Mouse (Mus musculus) neural tube, embryonic 11.5 days (tissue): Measurements from ENCODE around the gene Eif4enif1. TPM values are rescaled to one million over a fixed set of nuclear protein-coding genes. Genes with fewer than 3 reads are reported as not detected.
"Not testable (repeated sequence)": the region's sequence is repeated elsewhere in the genome, so short reads cannot be mapped to it uniquely, and the experiment has no call there.

ENCODE experiments used
- ATAC-seq: fragments of 200-750 bp; cut with Nextera tagmentation; 2 replicates; pipeline ENCODE4 v1.8.0; 2017; ENCODE audit warnings: moderate number of reproducible peaks, mild to moderate bottlenecking, moderate TSS enrichment, moderate library complexity; ENCODE audit not compliant: insufficient read depth, low FRiP score, low TSS enrichment
- DNase-seq: peaks from one replicate; pipeline ENCODE4 v3.0.0-alpha.2; 2015; ENCODE audit warnings: low spot score
- H3K27ac ChIP-seq: fragments of 300-500 bp; sonication (generic); 2 replicates; pipeline ENCODE4 v1.5.1; 2014; ENCODE audit warnings: low read depth, mild to moderate bottlenecking, low read length
- H3K27me3 ChIP-seq: fragments of 300-500 bp; sonication (generic); 2 replicates; pipeline ENCODE4 v1.6.1; 2014; ENCODE audit warnings: mild to moderate bottlenecking, low read length, mixed read lengths; ENCODE audit not compliant: control insufficient read depth, insufficient read depth
- H3K36me3 ChIP-seq: fragments of 300-500 bp; sonication (generic); 2 replicates; pipeline ENCODE4 v1.6.1; 2014; ENCODE audit warnings: mild to moderate bottlenecking, low read length, moderate library complexity, mixed read lengths; ENCODE audit not compliant: control insufficient read depth, insufficient read depth
- H3K4me1 ChIP-seq: fragments of 300-500 bp; sonication (generic); 2 replicates; pipeline ENCODE4 v1.6.1; 2014; ENCODE audit warnings: low read length, mixed read lengths; ENCODE audit not compliant: control insufficient read depth, insufficient read depth
- H3K4me2 ChIP-seq: fragments of 300-500 bp; sonication (generic); 2 replicates; pipeline ENCODE4 v1.6.1; 2014; ENCODE audit warnings: low read depth, mild to moderate bottlenecking, moderate library complexity
- H3K4me3 ChIP-seq: fragments of 300-500 bp; sonication (generic); 2 replicates; pipeline ENCODE4 v1.5.1; 2014; ENCODE audit warnings: low read depth, low read length
- H3K9ac ChIP-seq: fragments of 300-500 bp; sonication (generic); 2 replicates; pipeline ENCODE4 v1.6.1; 2014; ENCODE audit warnings: mild to moderate bottlenecking, low read length
- H3K9me3 ChIP-seq: fragments of 300-500 bp; sonication (generic); 2 replicates; pipeline ENCODE4 v1.6.1; 2016; ENCODE audit warnings: low read length; ENCODE audit not compliant: control insufficient read depth
- WGBS: fragments of 180-500 bp; shearing (Covaris S2); extraction: QIAGEN DNeasy Blood & Tissue Kit; methylation state at CpG from one replicate; pipeline ENCODE4 v1.1.7; 2014; 5-methylcytosine and 5-hydroxymethylcytosine counted together
- polyA plus RNA-seq: library from polyadenylated mRNA; unstranded; fragments of >200 nt; fragmentation: Nextera tagmentation; extraction: Ambion mirVana; gene quantifications from 2 replicates; pipeline ENCODE4 v1.2.1, GENCODE M21; 2014

Eif4enif1 gene
- polyA plus RNA-seq, 1 experiment from 2014 or later, result 66.8 TPM

DNA sequence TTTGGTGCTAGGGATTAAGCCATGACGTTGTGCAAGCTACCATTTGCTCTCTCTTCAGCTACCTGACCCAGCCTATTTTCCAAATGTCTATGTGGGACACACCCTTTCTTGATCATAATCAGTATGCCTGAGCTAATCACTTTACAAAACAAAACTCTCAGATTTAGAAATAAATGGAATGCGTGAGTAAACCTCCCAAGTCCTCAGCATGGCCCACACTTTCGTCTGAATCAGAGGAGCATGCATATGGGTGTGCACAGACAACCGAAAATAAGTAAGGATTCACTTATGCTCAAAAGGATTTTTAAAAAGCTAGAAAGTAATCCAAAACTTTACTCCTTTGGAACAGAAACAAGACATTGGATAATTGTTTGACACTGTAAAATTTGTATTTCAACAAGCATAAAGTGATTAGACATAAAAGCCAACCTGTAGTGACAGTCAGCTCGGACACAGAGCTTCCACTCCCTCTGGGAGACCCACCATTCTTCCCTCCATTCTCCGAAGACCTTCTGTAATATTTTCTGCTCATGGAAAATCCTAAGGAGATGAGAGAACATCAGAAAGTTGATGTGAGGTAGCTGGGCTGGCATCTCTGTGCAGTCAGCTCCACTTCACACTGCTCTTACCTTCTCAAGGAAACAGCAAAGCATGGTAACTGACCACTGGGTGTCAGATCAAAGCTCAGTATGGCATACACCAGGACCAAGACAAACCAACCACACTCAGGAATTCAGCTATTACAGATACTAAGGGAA, 23.0 kb upstream of the Eif4enif1 start:
- not testable (repeated sequence) for H3K4me2 ChIP-seq, DNase-seq, H3K27me3 ChIP-seq, H3K27ac ChIP-seq, H3K9me3 ChIP-seq, H3K36me3 ChIP-seq, H3K9ac ChIP-seq, H3K4me1 ChIP-seq, H3K4me3 ChIP-seq
- 84% methylated on average over 6 of the region's 6 CpGs for WGBS
- peak; percentile 21; the same call in 1 of the 2 replicates for ATAC-seq

DNA sequence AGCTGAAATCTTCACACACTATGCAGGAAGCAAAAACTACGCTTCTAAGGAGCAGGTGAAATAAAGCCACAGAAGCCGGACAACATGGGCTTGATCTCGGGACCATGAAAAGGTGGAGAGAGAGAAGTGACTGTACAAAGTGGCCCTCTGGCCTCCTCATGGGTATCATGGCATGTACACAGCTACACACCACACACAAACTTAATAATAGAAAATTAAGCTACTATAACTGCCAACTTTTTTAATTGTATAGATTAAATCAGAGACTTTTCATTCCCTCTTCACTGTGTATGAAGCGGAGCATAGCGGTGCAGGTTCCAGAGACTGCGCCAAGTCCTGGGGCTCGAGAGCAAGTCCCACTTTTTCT, 22.5 kb upstream of the Eif4enif1 start:
- H3K9me3 ChIP-seq, H3K9ac ChIP-seq, DNase-seq, ATAC-seq, H3K4me1 ChIP-seq, H3K27ac ChIP-seq, H3K4me2 ChIP-seq, H3K4me3 ChIP-seq, H3K27me3 ChIP-seq, H3K36me3 ChIP-seq: not testable (repeated sequence)
- 91% methylated on average over 7 of the region's 7 CpGs for WGBS

DNA sequence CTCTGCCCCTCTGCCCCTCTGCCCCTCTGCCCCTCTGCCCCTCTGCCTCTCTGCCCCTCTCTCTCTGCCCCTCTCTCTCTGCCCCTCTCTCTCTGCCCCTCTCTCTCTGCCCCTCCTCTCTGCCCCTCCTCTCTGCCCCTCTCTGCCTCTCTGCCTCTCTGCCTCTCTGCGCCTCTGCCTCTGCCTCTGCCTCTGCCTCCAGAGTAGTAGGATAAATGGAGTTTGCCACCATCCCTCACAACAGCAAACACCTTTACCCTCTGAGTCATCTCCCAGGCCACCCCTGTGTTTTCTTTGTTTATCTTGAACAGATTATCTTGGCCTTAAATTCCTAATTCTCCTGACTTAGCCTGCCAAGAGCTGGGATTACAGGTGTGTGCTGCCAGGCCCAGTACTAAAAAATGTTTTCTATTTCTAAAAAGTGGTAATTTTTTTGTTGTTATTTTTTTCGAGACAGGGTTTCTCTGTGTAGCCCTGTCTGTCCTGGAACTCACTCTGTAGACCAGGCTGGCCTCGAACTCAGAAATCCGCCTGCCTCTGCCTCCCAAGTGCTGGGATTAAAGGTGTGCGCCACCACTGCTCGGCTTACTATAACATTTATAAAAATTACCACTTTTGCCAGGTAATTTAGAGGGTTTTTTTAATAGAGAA, 21.6 kb upstream of the Eif4enif1 start:
- WGBS, result 74% methylated on average over 6 of the region's 6 CpGs
- H3K4me1 ChIP-seq, H3K9ac ChIP-seq, H3K4me3 ChIP-seq, H3K9me3 ChIP-seq, H3K4me2 ChIP-seq, H3K36me3 ChIP-seq, ATAC-seq, H3K27me3 ChIP-seq, H3K27ac ChIP-seq, DNase-seq: not testable (repeated sequence)

DNA sequence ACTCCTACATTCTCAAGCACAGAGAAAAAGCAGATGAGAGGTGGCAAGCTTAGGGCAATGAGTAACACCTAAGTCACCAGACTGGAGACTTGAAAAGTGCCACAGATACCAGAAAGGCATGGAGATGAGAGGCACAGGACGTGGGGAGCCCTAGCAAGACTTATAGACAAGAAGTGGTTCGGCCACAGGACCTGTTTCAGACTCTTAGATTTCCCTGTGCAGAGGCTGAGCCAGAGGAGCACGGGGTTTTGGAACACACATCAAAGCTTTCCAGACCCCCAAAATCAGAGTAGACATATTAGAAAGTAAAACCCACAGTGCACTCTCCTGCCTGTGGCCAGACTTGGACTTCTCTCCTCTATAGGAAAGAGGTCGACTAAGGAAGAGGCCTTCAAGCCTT, 20.9 kb upstream of the Eif4enif1 start:
- not testable (repeated sequence) for H3K4me3 ChIP-seq, H3K9ac ChIP-seq, H3K27ac ChIP-seq, ATAC-seq, H3K4me1 ChIP-seq, H3K4me2 ChIP-seq, H3K36me3 ChIP-seq, H3K27me3 ChIP-seq, H3K9me3 ChIP-seq
- WGBS, result 68% methylated on average over 4 of the region's 4 CpGs
- peak; percentile 31 for DNase-seq

DNA sequence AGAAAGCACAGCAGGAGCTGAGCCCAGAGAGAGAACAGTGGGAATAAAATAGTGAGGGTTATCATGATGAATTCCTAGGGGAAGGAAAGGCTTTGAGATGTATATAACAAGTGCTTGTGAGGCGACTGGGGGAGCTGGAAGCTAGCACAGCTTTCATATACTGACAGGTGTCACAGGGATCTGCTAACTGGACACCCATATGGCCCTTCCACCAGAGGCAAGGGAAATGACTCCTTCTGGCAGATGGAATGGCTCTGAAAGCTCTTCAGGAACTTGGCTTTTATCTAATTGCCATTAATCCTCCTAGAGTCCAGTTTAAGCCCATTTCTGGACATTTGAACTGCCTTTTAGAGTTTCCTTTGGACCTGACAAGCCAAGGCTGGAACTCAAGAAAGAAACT, 20.2 kb upstream of the Eif4enif1 start:
- H3K36me3 ChIP-seq, H3K9ac ChIP-seq, ATAC-seq, H3K27me3 ChIP-seq, DNase-seq, H3K4me3 ChIP-seq, H3K9me3 ChIP-seq, H3K4me1 ChIP-seq, H3K4me2 ChIP-seq, H3K27ac ChIP-seq: not testable (repeated sequence)
- WGBS, result 50% methylated on average over 1 of the region's 1 CpGs

DNA sequence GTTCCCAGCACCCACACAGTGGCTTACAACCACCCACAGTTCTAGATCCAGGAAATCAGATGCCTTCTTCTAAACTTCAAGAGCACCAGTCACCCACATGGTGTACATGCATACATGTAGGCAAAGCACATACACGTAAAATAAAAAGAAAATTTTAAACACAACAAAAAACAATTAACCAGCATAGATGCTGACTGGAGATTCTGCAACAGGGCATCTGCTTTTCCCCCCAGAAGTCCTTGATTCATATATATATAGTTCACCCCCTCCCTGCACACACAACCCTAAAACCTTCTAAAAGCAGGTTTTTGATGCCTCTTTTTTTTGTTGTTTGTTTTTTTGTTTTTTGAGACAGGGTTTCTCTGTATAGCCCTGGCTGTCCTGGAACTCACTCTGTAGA, 19.5 kb upstream of the Eif4enif1 start:
- not testable (repeated sequence) for DNase-seq

DNA sequence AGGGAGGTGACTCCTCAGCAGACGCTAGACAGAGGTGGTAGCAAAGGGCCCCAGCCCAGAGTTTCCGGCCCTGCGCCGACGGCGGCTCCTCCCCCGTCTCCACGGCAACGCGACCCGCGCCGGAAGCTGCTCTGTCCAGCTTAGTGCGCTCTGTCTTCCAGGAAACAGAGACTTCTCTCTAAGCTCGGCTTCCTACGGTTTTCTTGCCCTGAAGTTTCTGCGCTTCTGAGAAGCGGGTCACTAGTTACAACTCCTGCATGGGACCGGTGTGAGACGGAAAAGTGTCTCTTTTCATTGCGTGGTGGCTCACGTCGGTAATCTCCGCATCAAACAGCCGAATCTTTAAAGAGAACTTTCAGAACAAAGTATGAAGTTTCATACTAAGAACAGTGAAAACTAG, 8.8 kb upstream of the Eif4enif1 start, which contains the start of gene Sfi1:
Gene Sfi1, minus strand, starts transcription at position 101 of the 400 bp plus-strand sequence.
- no peak within 1 kb of the TSS for H3K4me3 ChIP-seq
- 84% methylated on average over 25 of the region's 25 CpGs for WGBS

More for the DNA sequence above, 19.5 kb upstream of the Eif4enif1 start:
- H3K27ac ChIP-seq, H3K4me3 ChIP-seq, ATAC-seq, H3K9me3 ChIP-seq, H3K9ac ChIP-seq, H3K4me1 ChIP-seq, H3K4me2 ChIP-seq, H3K36me3 ChIP-seq, H3K27me3 ChIP-seq: not testable (repeated sequence)
- 88% methylated on average over 1 of the region's 1 CpGs for WGBS

DNA sequence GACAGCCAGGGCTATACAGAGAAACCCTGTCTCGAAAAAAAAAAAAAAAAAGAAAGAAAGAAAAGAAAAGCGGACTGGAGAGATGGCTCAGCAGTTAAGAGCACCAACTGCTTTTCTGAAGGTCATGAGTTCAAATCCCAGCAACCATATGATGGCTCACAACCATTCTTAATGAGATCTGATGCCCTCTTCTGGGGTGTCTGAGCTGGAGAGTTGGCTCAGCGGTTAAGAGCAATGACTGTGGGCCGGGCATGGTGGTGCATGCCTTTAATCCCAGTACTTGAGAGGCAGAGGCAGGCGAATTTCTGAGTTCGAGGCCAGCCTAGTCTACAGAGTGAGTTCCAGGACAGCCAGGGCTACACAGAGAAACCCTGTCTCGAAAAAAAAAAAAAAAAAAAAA, 1.6 kb upstream of the Eif4enif1 start:
- not testable (repeated sequence) for H3K27ac ChIP-seq, H3K4me1 ChIP-seq, H3K9ac ChIP-seq, H3K9me3 ChIP-seq, H3K27me3 ChIP-seq, H3K4me3 ChIP-seq, H3K36me3 ChIP-seq, DNase-seq, H3K4me2 ChIP-seq, ATAC-seq
- WGBS, result 89% methylated on average over 5 of the region's 7 CpGs

More for the DNA sequence above, 8.8 kb upstream of the Eif4enif1 start, which contains the start of gene Sfi1:
- DNase-seq, result no peak
- ATAC-seq, result no peak
- Histone ChIP-seq H3K36me3 (no peaks in the 10 kb centered on the region), H3K9me3 (no peaks in the 10 kb centered on the region), H3K4me1 (no peaks in the 10 kb centered on the region), H3K27me3 (no peaks in the 10 kb centered on the region), H3K9ac (no peak within 1 kb of the TSS), H3K27ac (no peak within 1 kb of the TSS), H3K4me2 (no peak within 1 kb of the TSS)
